Mouse (Mus musculus): ENCODE data around the gene Gid4. TPM values are rescaled to one million over a fixed set of nuclear protein-coding genes. Genes with fewer than 3 reads are reported as not detected.
A peak's percentile ranks its signal among the peaks of the same experiment; 100 is the strongest.
"Not testable (repeated sequence)": the region's sequence is repeated elsewhere in the genome, so short reads cannot be mapped to it uniquely, and the experiment has no call there.

Gid4 gene
- total RNA-seq, 2 experiments from 2014 or later: 49.4 TPM

GRCm38 (mm10) chr11:60426417-60426816 is 9.5 kb downstream of the Gid4 start:
- no peak for DNase-seq (ENCODE audit: low spot score in 2 of 2)

DNA sequence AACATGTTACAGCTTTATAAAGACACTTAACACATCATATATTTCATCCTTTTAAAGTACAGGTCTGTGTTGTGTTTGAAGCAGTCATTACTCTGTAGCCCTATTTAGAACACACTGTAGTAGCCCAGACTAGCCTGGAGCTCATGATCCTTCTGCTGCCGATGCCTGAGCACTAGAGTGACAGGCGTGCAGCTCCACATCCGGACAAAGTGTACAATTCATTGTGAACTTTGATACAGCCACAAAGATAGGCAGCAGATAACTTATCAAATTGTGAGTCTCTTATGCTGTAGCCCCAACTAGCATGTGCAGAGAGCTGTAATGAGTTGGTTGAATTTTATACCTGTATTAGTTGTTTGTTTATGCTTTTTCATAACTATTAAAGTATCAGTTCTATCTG is 10.7 kb downstream of the Gid4 start:
- no peak for DNase-seq (ENCODE audit: low spot score in 2 of 2)

- no peak for DNase-seq (ENCODE audit: low spot score in 2 of 2)
Observed at GRCm38 (mm10) chr11:60433501-60433900, 16.6 kb downstream of the Gid4 start.

GRCm38 (mm10) chr11:60435133-60435532 is 18.2 kb downstream of the Gid4 start:
- no peak for DNase-seq (ENCODE audit: low spot score in 2 of 2)

GRCm38 (mm10) chr11:60436618-60437017 is 19.7 kb downstream of the Gid4 start:
- DNase-seq (ENCODE audit: low spot score in 2 of 2): peak in 1 of 2 experiments; percentile 5

DNA sequence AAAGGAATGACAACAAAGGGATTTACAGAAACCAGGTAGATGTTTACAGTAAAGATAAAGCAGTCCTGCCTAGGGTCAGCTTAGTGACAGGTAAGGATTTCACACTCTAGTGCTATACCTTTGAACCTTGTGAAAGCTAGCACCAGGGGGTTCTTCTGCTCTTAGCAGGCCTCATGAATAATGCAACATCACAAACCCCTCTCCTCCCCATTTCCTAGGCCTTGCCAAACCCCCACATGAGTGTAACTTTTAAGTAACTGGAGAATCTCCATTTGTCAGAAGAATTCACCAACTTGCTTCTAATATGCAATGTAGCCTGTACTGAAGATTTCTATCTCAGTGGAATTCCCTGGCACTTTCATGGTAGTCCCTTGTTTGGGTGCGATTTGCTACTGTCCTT is 22.7 kb downstream of the Gid4 start:
- DNase-seq (ENCODE audit: low spot score in 2 of 2): not testable (repeated sequence)

GRCm38 (mm10) chr11:60440176-60440575 is 23.2 kb downstream of the Gid4 start:
- DNase-seq (ENCODE audit: low spot score in 2 of 2): no peak

- no peak for DNase-seq (ENCODE audit: low spot score in 2 of 2)
Observed at GRCm38 (mm10) chr11:60442896-60443295, 26.0 kb downstream of the Gid4 start.

DNA sequence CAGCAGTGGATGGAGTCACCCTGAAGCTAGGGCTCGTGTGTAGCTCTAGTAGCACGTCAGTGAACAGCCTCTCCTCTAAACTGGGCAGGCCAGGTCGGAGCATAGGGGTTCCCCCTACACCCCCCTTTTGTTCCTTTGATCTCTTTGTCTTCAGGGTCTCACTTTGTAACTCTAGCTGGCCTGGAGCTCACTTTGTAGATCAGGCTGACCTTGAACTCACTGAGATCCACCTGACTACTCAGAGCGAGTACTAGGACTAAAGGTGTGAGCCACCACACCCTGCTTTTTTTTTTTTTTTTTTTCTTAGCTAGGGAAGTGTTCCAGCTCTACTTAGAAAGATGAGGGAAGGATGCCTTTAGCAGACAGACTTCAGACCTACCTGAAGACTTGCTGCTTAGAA is 27.1 kb downstream of the Gid4 start:
- no peak for DNase-seq (ENCODE audit: low spot score in 2 of 2)

DNA sequence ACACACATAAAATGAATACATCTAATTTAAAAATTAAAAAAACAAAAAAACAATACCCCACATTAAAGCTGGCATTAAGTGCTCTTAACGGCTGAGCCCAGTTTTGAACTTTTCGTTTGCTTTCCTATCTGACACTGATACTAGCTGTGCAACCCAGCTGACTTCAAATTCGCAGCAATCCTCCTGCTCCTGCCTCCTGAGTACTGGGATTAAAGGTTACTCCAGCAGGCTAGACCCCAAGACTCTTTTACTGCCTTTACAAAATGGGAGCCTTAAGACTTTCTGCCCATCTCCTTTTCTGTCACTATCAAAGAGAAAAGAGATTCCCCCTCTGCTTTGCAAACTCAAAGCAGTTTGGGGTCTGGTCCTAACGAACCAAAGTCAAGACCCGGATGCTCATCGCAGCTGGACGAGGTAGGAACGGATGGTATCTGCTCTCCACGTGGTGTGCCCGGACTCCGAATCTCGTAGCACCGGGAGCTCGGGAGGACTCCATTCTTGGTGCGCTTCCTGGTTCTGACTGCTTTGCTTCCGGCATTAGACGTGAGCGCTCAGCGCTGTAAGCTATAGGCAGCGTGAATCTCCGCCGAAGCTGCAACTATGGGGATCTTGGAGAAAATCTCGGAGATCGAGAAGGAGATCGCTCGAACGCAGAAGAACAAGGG is 37.3 kb downstream of the Gid4 start, which contains the start of gene Drg2:
Drg2 (plus strand) TSS at position 512 of the 665 bp plus-strand sequence.
- peak; percentile 89 to 90 for DNase-seq (ENCODE audit: low spot score in 2 of 2)

GRCm38 (mm10) chr11:60454745-60455087 is 37.8 kb downstream of the Gid4 start:
- no peak for DNase-seq (ENCODE audit: low spot score in 2 of 2)

DNA sequence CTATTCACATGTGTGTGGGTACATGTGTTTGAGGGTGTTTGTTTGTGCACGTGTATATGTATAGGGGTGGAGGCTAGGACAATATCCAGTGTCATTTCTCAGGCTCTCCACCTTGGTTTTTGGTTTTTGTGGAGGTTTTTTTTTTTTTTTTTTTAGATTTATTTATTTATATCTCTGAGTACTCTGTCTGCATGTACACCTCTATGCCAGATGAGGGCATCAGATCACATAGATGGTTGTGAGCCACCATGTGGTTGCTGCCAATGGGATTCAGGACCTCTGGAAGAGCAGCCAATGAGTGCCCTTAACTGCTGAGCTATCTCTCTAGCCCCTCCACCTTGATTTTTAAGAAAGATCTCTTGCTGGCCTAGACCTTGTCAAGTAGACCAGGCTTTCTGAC is 41.0 kb downstream of the Gid4 start:
- no peak for DNase-seq (ENCODE audit: low spot score in 2 of 2)

- DNase-seq (ENCODE audit: low spot score in 2 of 2): peak in 1 of 2 experiments; percentile 34
Observed at GRCm38 (mm10) chr11:60465943-60466380, 49.0 kb downstream of the Gid4 start.

GRCm38 (mm10) chr11:60469039-60469438 is 52.1 kb downstream of the Gid4 start, which contains the start of gene Myo15:
Gene Myo15 (plus strand): TSS chr11:60469339.
- DNase-seq (ENCODE audit: low spot score in 2 of 2): no peak

GRCm38 (mm10) chr11:60470743-60471142 is 53.8 kb downstream of the Gid4 start:
- no peak for DNase-seq (ENCODE audit: low spot score in 2 of 2)

GRCm38 (mm10) chr11:60474534-60474933 is 57.6 kb downstream of the Gid4 start:
- DNase-seq (ENCODE audit: low spot score in 2 of 2): no peak

DNA sequence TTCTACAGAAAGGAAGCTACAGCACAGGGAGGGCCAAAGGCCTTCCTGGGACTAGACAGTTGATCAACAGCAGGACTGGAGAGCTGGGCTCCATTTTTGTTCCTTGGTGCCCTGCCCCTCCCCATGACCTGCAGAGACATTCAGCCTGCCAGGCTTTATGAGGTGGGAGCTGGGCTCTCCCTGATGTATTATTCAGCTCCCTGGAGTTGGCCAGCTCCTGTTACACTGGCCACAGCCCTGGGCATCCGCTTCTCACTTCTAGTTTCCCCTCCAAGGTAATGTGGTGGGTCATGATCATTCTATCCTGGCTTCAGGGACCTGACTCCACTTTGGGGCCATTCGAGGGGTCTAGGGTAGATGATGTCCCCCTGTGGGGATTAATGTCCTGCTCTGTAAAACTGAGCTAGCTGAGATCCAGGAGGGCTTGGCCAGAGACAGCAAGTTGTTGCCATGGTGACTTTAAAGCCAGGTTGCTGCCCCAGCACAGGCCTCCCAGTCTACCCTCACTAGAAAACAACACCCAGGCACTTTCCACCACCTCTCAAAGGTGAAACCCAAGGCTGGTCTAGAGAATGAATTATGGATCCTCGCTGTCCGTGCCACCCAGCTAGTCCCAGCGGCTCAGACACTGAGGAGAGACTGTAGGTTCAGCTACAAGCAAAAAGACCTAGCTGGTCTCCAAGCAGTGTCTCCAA is 58.9 kb downstream of the Gid4 start:
- no peak for DNase-seq (ENCODE audit: low spot score in 2 of 2)

GRCm38 (mm10) chr11:60478121-60478520 is 61.2 kb downstream of the Gid4 start:
- no peak for DNase-seq (ENCODE audit: low spot score in 2 of 2)

DNA sequence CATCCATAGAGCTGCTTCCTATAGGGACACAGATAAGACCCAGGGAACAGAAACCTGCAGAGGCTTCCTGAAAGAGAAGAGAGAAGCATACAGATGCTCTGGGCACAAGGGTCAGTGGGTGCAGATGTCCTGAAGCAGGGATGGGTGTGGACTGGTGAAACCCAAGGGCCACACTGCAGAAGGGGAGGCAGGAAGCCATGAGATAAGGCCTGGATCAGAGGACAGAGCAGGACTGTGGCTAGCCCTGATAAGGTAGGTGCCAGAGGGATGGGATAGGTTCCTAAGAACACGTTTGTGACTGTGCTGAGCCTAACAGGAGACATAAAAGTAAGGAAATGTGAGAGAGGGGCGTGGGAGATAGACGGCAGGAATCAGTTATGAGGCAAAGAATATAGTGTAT is 69.3 kb downstream of the Gid4 start:
- no peak for DNase-seq (ENCODE audit: low spot score in 2 of 2)

- DNase-seq (ENCODE audit: low spot score in 2 of 2): no peak
Observed at GRCm38 (mm10) chr11:60492726-60493125, 75.8 kb downstream of the Gid4 start.

- no peak for DNase-seq (ENCODE audit: low spot score in 2 of 2)
Observed at GRCm38 (mm10) chr11:60495692-60496091, 78.7 kb downstream of the Gid4 start.
